Mouse (Mus musculus): Measurements from ENCODE around the gene Snx14.

GRCm38 (mm10) chr9:88366308-88366707 is 72.5 kb downstream of the Snx14 start:
- no peak for TF ChIP-seq CTCF (IDR thresholded peaks at IDR 0.05; ENCODE audit: low read depth, low read length)
- no peak for TF ChIP-seq POLR2A (IDR thresholded peaks at IDR 0.05; ENCODE audit: insufficient read depth, low read length)

All from ES-Bruce4 (cell line).